Mouse (Mus musculus): Measurements from ENCODE around the gene Fnbp1. TPM values are rescaled to one million over a fixed set of nuclear protein-coding genes. Genes with fewer than 3 reads are reported as not detected.

The Fnbp1 gene
- polyA plus RNA-seq, 1 experiment from 2014 or later = 29.1 TPM

DNA sequence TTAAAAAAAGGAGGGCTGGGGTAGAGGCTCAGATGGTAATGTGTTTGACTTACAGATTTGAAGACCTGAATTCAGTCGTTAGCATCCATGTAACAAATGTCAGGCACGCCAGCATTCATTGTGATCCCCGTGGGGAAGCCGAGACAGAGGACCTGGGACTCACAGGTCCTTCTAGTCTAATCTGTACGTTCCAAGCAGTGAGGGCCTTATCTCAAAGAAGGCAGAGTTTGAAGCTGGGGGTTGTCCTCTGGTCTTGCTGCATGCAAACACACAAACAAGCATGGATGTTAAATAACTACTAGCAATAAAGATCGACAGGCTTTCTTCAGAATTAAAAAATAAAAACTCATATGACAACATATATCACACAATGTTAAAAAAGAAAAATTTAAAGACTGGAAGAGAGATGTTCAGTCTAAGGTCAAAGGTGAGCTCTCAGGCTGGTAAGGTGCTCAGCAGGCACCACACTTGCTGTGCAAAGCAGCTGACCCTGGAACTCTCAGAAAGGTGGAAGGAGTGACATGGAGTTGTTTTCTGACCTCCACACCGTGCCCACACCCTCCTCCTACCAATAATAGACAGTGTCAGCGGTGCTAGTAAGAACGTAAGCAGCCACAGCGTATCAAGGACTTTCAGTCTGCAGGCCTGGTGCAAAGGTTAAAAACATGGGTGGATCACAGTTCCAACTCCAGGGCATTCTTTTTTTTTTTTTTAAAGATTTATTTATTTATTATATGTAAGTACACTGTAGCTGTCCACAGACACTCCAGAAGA, 18.5 kb upstream of the Fnbp1 start:
- DNase-seq (ENCODE audit: low spot score) = no peak
- no peaks in the 10 kb centered on the region for H3K4me1 ChIP-seq (replicated peaks; ENCODE audit: control insufficient read depth, insufficient read depth, low read length)
- no peaks in the 10 kb centered on the region for H3K27me3 ChIP-seq (ENCODE audit: control insufficient read depth, insufficient read depth, low read length)
- H3K27ac ChIP-seq = no peak overlapping the region
- no peaks in the 10 kb centered on the region for H3K36me3 ChIP-seq (replicated peaks; ENCODE audit: control insufficient read depth, insufficient read depth)
- H3K9ac ChIP-seq = no peak overlapping the region
- H3K4me3 ChIP-seq (replicated peaks; ENCODE audit: low read length) = no peak overlapping the region
- 90% methylated on average over 10 of the region's 10 CpGs for WGBS
- no peaks in the 10 kb centered on the region for H3K9me3 ChIP-seq (ENCODE audit: control insufficient read depth, low read length)
- H3K4me2 ChIP-seq (replicated peaks) = no peak overlapping the region
- ATAC-seq (ENCODE audit: low FRiP score) = no peak

DNA sequence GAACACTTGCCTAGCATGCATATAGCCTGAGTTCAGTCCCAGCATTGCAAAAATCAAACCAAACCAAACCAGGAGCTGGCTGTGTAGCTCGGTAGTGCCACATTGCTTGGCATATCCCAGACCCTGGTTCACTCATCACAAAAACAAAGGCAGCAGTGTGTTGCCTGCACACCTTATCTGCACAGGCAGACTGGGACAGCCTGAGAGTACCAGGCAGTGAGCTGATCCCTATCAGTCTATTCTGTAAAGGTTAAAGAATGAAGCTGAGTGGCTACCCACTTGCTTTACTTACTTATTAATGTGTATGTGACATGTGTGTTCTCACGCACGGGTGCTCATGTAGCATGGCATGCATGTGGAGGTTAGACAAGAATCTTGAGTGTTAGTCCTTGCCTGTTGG, 15.0 kb upstream of the Fnbp1 start:
- Histone ChIP-seq H3K9ac (no peak overlapping the region), H3K4me1 (replicated peaks; ENCODE audit: control insufficient read depth, insufficient read depth, low read length) (peaks cover 16% of the 10 kb centered on the region), H3K27me3 (ENCODE audit: control insufficient read depth, insufficient read depth, low read length) (no peaks in the 10 kb centered on the region), H3K4me2 (replicated peaks) (no peak overlapping the region), H3K27ac (no peak overlapping the region), H3K36me3 (replicated peaks; ENCODE audit: control insufficient read depth, insufficient read depth) (no peaks in the 10 kb centered on the region), H3K4me3 (replicated peaks; ENCODE audit: low read length) (no peak overlapping the region), H3K9me3 (ENCODE audit: control insufficient read depth, low read length) (no peaks in the 10 kb centered on the region)
- no peak for ATAC-seq (ENCODE audit: low FRiP score)
- no peak for DNase-seq (ENCODE audit: low spot score)
- 93% methylated on average over 3 of the region's 3 CpGs for WGBS

DNA sequence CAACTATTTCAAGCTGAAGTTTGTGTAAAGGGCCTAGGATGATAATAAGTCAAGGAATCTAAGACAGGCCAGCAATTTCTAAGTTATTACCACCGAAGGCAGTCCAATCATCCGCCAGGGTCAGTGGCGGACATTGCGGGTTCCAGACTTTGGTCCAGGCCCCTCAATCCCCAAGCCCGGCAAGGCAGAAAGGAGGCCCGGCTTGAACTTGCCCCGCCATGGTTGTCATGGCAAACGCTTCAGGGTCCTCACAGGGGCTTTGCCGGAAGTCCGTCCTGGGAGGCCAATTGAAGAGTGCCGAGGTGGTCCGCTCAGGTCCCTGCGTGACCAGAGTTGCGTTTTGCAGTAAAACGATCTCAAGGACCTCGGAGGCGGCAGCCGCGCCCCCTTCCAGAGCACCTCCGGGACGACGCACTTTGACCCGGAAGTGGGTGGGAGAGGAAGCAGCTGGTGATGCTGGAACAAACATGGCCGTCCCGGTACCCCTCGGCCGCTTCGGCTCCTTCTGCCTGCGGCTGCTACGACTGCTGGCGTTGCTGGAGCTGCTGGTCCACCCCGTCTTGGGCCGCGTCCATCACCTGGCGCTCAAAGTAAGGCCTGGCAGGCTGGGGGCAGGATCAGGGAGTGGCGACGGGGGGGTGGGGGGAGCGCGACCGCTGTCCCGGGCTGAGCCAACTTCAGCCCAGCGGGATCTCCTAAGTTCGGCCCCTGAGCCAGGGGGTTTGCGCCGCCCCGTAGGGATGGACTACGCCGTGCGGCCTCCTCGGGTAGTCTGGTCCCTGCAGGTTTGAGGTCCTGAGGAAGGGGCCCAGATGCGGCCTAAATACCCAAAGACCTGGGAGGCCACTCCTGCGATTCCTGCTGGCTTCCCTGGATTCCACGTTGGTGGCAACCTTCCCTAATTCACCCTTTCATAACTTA, 10.3 kb upstream of the Fnbp1 start, which contains the start of gene Gpr107:
Gene Gpr107, plus strand, starts transcription at position 425 of the 921 bp plus-strand sequence.
- H3K36me3 ChIP-seq (replicated peaks; ENCODE audit: control insufficient read depth, insufficient read depth) = peaks cover 33% of the 10 kb centered on the region
- no peaks in the 10 kb centered on the region for H3K27me3 ChIP-seq (ENCODE audit: control insufficient read depth, insufficient read depth, low read length)
- ATAC-seq (ENCODE audit: low FRiP score) (peak; percentile 92), DNase-seq (ENCODE audit: low spot score) (peak; percentile 85)
- H3K9me3 ChIP-seq (ENCODE audit: control insufficient read depth, low read length) = no peaks in the 10 kb centered on the region
- H3K9ac ChIP-seq = peak within 1 kb of the TSS; percentile 85
- under 1% methylated on average over 52 of the region's 53 CpGs for WGBS
- H3K27ac ChIP-seq = peak within 1 kb of the TSS; percentile 75
- H3K4me1 ChIP-seq (replicated peaks; ENCODE audit: control insufficient read depth, insufficient read depth, low read length) = peaks cover 24% of the 10 kb centered on the region
- peak within 1 kb of the TSS; percentile 90 for H3K4me2 ChIP-seq (replicated peaks)
- H3K4me3 ChIP-seq (replicated peaks; ENCODE audit: low read length) = peak within 1 kb of the TSS; percentile 87

DNA sequence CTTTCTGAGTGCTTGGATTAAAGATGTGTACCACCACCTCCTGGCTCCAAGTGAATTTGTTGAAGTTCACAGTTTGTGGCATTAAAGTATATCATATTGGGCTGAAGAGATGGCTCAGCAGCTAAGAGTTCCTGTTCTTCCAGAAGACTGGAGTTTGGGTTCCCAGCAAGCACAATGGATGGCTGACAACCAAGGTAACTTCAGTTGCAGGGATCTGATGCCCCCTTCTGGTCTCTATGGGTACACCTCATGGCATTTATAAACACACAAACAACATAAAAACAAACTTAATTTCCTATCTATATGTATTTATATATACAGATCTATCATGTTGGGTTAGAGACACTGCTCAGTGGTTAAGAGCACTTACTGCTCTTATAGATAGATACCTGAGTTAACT, 9.0 kb upstream of the Fnbp1 start:
- DNase-seq (ENCODE audit: low spot score) (no peak), ATAC-seq (ENCODE audit: low FRiP score) (no peak)
- Histone ChIP-seq H3K27ac (no peak overlapping the region), H3K9ac (no peak overlapping the region), H3K4me1 (replicated peaks; ENCODE audit: control insufficient read depth, insufficient read depth, low read length) (peaks cover 24% of the 10 kb centered on the region), H3K4me3 (replicated peaks; ENCODE audit: low read length) (no peak overlapping the region), H3K27me3 (ENCODE audit: control insufficient read depth, insufficient read depth, low read length) (no peaks in the 10 kb centered on the region), H3K36me3 (replicated peaks; ENCODE audit: control insufficient read depth, insufficient read depth) (peaks cover 47% of the 10 kb centered on the region), H3K4me2 (replicated peaks) (no peak overlapping the region), H3K9me3 (ENCODE audit: control insufficient read depth, low read length) (no peaks in the 10 kb centered on the region)

DNA sequence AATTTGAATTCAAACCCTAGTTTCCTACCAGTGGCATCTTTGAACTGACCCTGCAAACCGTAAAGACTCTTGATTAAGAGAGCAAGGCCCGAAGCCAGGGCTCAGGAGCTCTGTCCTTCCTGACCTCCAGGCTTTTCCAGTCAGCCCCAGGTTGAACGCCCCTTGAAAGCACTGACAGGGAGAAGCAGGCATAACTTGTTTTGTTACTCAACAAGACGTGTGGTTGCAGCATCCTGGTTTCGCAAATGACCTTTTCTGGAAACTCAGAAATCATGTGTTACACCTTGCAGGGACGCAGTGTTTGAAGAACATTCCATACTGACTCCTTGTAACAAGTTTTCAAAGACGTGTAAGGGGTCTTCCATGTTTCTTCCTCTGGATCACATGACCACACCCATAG, 5.2 kb upstream of the Fnbp1 start:
- ATAC-seq (ENCODE audit: low FRiP score) (no peak), DNase-seq (ENCODE audit: low spot score) (no peak)
- H3K9me3 ChIP-seq (ENCODE audit: control insufficient read depth, low read length) = no peaks in the 10 kb centered on the region
- H3K27ac ChIP-seq = no peak overlapping the region
- no peak overlapping the region for H3K9ac ChIP-seq
- H3K36me3 ChIP-seq (replicated peaks; ENCODE audit: control insufficient read depth, insufficient read depth) = peaks cover 47% of the 10 kb centered on the region
- 92% methylated on average over 7 of the region's 7 CpGs for WGBS
- H3K4me1 ChIP-seq (replicated peaks; ENCODE audit: control insufficient read depth, insufficient read depth, low read length) = peaks cover 8% of the 10 kb centered on the region
- peaks cover 8% of the 10 kb centered on the region for H3K27me3 ChIP-seq (ENCODE audit: control insufficient read depth, insufficient read depth, low read length)
- no peak overlapping the region for H3K4me2 ChIP-seq (replicated peaks)
- H3K4me3 ChIP-seq (replicated peaks; ENCODE audit: low read length) = no peak overlapping the region

DNA sequence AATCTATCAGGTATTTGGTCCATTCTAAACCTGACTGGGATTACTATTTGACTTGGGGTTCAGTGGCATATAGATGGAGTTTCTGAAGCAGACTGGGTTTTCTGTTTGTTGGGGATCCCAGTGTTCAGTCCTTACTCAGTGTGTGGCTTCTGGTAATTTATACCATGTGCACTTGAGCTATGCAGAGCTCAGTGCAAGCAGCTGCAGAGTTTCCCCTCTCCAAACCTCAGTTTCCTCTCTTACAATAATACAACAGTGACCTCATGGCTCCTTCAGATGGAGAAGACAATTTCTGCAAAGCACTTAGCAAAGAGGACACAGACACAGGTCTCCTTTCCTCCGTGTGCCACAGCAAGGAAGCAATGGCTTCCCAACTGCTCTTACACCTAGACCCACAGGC, 3.1 kb upstream of the Fnbp1 start:
- Histone ChIP-seq H3K36me3 (replicated peaks; ENCODE audit: control insufficient read depth, insufficient read depth) (peaks cover 35% of the 10 kb centered on the region), H3K27ac (no peak overlapping the region), H3K9me3 (ENCODE audit: control insufficient read depth, low read length) (no peaks in the 10 kb centered on the region), H3K4me3 (replicated peaks; ENCODE audit: low read length) (no peak overlapping the region), H3K9ac (no peak overlapping the region), H3K27me3 (ENCODE audit: control insufficient read depth, insufficient read depth, low read length) (peaks cover 8% of the 10 kb centered on the region), H3K4me2 (replicated peaks) (no peak overlapping the region), H3K4me1 (replicated peaks; ENCODE audit: control insufficient read depth, insufficient read depth, low read length) (peaks cover 8% of the 10 kb centered on the region)
- ATAC-seq (ENCODE audit: low FRiP score) = no peak
- WGBS = 80% methylated on average over 1 of the region's 1 CpGs
- DNase-seq (ENCODE audit: low spot score) = no peak

DNA sequence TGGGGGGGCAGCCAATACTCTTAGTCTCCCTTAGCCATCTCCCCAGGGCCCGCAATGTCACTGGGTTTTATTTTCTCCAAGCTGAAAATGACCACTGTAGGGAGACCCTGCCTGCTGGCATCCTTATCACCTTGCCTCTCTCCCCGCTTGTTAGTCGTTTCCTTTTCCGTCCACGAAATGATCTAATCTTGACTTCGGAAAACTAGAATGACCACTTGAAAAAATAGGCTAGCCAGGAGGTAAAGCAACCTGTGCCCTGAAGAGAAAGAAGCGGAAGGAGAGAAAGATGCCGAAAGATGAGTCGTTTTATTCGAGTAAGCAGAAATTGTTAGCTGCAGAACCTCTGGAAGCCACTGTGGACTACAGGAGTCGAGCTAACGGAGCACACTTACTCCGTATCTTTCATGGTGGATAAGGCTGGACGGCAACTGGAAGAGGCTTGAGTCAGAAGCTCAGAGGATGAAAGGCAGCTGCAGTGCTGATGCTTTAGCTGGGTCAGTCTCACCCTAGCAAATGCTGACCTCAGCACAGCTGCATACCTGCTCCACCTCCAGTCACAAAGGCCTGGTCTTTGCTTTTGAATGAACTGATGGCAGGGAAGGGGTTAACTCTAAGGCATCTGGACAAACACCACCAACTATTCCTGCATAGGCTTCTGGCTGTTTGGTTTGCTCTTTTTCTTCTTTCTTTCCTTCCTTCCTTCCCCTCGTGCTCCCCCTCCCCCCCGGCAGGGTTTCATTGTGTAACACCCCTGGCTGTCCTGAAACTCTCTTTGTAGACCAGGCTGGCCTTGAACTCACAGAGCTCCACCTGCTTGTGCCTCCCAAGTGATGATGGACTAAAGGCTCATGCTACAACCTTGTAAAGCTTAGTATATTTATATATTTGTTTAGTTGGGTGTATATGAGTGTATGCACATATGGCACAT, 2.2 kb upstream of the Fnbp1 start:
- Histone ChIP-seq H3K4me1 (replicated peaks; ENCODE audit: control insufficient read depth, insufficient read depth, low read length) (peaks cover 11% of the 10 kb centered on the region), H3K36me3 (replicated peaks; ENCODE audit: control insufficient read depth, insufficient read depth) (peaks cover 26% of the 10 kb centered on the region), H3K4me2 (replicated peaks) (no peak overlapping the region), H3K27ac (no peak overlapping the region), H3K4me3 (replicated peaks; ENCODE audit: low read length) (no peak overlapping the region), H3K27me3 (ENCODE audit: control insufficient read depth, insufficient read depth, low read length) (peaks cover 8% of the 10 kb centered on the region), H3K9ac (no peak overlapping the region), H3K9me3 (ENCODE audit: control insufficient read depth, low read length) (no peaks in the 10 kb centered on the region)
- WGBS = 84% methylated on average over 16 of the region's 16 CpGs
- DNase-seq (ENCODE audit: low spot score) (no peak), ATAC-seq (ENCODE audit: low FRiP score) (no peak)

DNA sequence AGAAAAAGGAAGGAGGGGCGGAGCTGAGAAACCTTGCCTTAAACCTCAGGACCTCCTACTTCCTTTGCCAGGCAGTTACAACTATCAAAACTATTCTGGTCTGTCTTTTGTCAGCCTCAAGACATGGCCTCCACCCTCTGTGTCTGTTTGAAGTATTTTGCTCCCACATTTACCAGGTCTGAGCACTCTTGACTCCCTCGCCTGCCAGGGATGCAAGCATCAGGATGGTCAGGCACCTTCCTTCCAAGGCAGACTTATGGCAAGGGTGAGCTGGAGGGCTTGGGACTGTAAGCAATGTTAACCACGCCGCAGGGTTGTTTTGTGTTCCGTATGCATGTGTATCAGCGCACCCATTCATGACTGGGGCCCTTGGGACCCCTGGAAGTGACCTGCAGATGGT, 1.5 kb upstream of the Fnbp1 start:
- H3K4me1 ChIP-seq (replicated peaks; ENCODE audit: control insufficient read depth, insufficient read depth, low read length) = peaks cover 11% of the 10 kb centered on the region
- H3K9ac ChIP-seq = no peak overlapping the region
- 87% methylated on average over 6 of the region's 6 CpGs for WGBS
- H3K4me3 ChIP-seq (replicated peaks; ENCODE audit: low read length) = no peak overlapping the region
- H3K9me3 ChIP-seq (ENCODE audit: control insufficient read depth, low read length) = no peaks in the 10 kb centered on the region
- H3K27me3 ChIP-seq (ENCODE audit: control insufficient read depth, insufficient read depth, low read length) = peaks cover 8% of the 10 kb centered on the region
- DNase-seq (ENCODE audit: low spot score) = no peak
- ATAC-seq (ENCODE audit: low FRiP score) = no peak
- H3K36me3 ChIP-seq (replicated peaks; ENCODE audit: control insufficient read depth, insufficient read depth) = peaks cover 23% of the 10 kb centered on the region
- H3K4me2 ChIP-seq (replicated peaks) = no peak overlapping the region
- no peak overlapping the region for H3K27ac ChIP-seq

All from hindbrain, embryonic 14.5 days (tissue).